Mouse (Mus musculus) liver, embryonic 13.5 days (tissue): ENCODE data around the gene Cmtm8. TPM values are rescaled to one million over a fixed set of nuclear protein-coding genes. Genes with fewer than 3 reads are reported as not detected.

Source experiments
- ATAC-seq: fragments of 200-750 bp; cut with Nextera tagmentation; 2 replicates; pipeline ENCODE4 v1.8.0; 2017; ENCODE audit warnings: low read depth, mild to moderate bottlenecking, moderate number of reproducible peaks, moderate library complexity
- DNase-seq: peaks from one replicate; pipeline ENCODE4 v3.0.0; 2022
- H3K27ac ChIP-seq: fragments of 300-500 bp; sonication (generic); 2 replicates; pipeline ENCODE4 v1.5.1; 2015; ENCODE audit warnings: moderate library complexity, mild to moderate bottlenecking, inconsistent platforms
- H3K27me3 ChIP-seq: fragments of 300-500 bp; sonication (generic); 2 replicates; pipeline ENCODE4 v1.6.1; 2015; ENCODE audit warnings: mild to moderate bottlenecking, inconsistent platforms
- H3K36me3 ChIP-seq: fragments of 300-500 bp; sonication (generic); 2 replicates; pipeline ENCODE4 v1.6.1; 2015; ENCODE audit warnings: mild to moderate bottlenecking, inconsistent platforms
- H3K4me1 ChIP-seq: fragments of 300-500 bp; sonication (generic); replicated peaks from 2 replicates; pipeline ENCODE4 v1.6.1; 2015; ENCODE audit warnings: inconsistent platforms
- H3K4me2 ChIP-seq: fragments of 300-500 bp; sonication (generic); 2 replicates; pipeline ENCODE4 v1.6.1; 2015; ENCODE audit warnings: inconsistent platforms, mild to moderate bottlenecking, moderate library complexity
- H3K4me3 ChIP-seq: fragments of 300-500 bp; sonication (generic); replicated peaks from 2 replicates; pipeline ENCODE4 v1.5.1; 2015; ENCODE audit warnings: mild to moderate bottlenecking, inconsistent platforms
- H3K9ac ChIP-seq: fragments of 300-500 bp; sonication (generic); 2 replicates; pipeline ENCODE4 v1.6.1; 2015; ENCODE audit warnings: mild to moderate bottlenecking, inconsistent platforms
- H3K9me3 ChIP-seq: fragments of 300-500 bp; sonication (generic); replicated peaks from 2 replicates; pipeline ENCODE4 v1.6.1; 2016; ENCODE audit warnings: inconsistent platforms
- WGBS: fragments of 180-500 bp; shearing (Covaris S2); methylation state at CpG from one replicate; pipeline ENCODE4 v1.1.7; 2015; ENCODE audit not compliant: insufficient replicate concordance; 5-methylcytosine and 5-hydroxymethylcytosine counted together
- polyA plus RNA-seq: library from polyadenylated mRNA; unstranded; fragments of >200 nt; fragmentation: Nextera tagmentation; extraction: Ambion mirVana; gene quantifications from 2 replicates; pipeline ENCODE4 v1.2.1, GENCODE M21; 2015

Cmtm8 gene
- polyA plus RNA-seq, 1 experiment from 2014 or later: 23.2 TPM

GRCm38 (mm10) chr9:114801301-114801700, 42.7 kb downstream of the Cmtm8 start:
- H3K27me3 ChIP-seq: no peaks in the 10 kb centered on the region; the same call in 1 of the 2 replicates
- no peak overlapping the region for H3K4me3 ChIP-seq
- 75% methylated on average over 15 of the region's 15 CpGs for WGBS
- 0 out of 2 replicates have a peak, but pooled peaks cover 5% of the 10 kb centered on the region for H3K4me1 ChIP-seq
- H3K9me3 ChIP-seq: no peaks in the 10 kb centered on the region
- H3K9ac ChIP-seq: no peak overlapping the region
- ATAC-seq: no peak
- DNase-seq: no peak
- H3K27ac ChIP-seq: no peak overlapping the region
- no peak overlapping the region for H3K4me2 ChIP-seq
- H3K36me3 ChIP-seq: no peaks in the 10 kb centered on the region

DNA sequence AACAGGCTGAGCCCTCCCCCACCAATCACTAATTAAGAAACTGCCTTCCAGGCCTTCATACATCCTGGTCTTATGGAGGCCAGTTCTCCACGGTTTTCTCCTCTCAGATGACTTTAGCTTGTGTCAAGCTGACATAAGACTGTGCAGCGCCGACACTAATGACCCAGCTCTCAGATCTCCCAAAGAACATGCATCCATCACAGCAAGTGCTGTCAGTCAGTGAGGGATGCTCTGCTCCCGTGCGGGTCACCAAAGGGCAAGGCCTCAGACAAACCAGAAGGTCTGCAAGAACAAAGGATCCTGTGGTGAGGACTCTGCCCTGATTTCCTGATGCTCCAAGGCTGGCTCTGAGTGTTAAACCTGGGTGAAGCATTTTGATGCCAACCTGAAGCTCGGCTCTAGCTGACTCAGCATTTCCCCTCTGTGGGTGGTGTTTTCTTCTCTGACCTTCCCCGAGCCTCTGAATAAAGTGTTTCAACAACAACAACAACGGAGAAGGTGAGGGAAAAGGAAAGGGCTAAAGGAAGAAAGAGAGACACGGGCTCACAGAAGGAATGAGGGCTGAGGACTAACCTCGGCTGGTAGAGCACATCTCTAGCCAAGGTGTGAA, 44.4 kb downstream of the Cmtm8 start:
- Histone ChIP-seq H3K27me3 (no peaks in the 10 kb centered on the region; the same call in 1 of the 2 replicates), H3K36me3 (no peaks in the 10 kb centered on the region), H3K9ac (no peak overlapping the region), H3K4me3 (no peak overlapping the region), H3K9me3 (no peaks in the 10 kb centered on the region), H3K4me1 (no peaks in the 10 kb centered on the region), H3K4me2 (no peak overlapping the region), H3K27ac (no peak overlapping the region)
- WGBS: 58% methylated on average over 10 of the region's 10 CpGs
- DNase-seq: no peak
- no peak for ATAC-seq

DNA sequence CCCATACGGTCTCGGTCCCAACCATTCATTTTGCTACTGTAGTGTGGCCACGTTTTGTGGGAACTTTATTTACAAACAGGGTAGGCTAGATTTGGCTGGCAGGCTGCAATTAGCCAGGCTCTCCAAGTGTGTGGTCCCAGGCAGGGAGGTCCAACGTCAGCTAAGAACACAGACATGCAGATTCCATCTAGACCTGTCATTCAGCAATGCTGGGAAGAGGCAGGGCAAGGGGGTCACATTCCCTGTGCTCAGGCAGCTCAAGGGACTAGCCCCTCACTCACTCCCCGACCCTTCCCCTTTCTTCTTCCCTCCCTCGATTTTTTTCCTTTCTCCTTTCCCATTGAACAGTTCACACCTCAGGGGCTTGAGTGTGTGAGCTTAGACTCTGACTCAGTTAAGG, 45.1 kb downstream of the Cmtm8 start:
- H3K36me3 ChIP-seq: no peaks in the 10 kb centered on the region
- DNase-seq: no peak
- H3K4me3 ChIP-seq: no peak overlapping the region
- H3K9me3 ChIP-seq: no peaks in the 10 kb centered on the region
- no peak for ATAC-seq
- 44% methylated on average over 6 of the region's 6 CpGs for WGBS
- H3K4me1 ChIP-seq: no peaks in the 10 kb centered on the region
- no peaks in the 10 kb centered on the region; the same call in 1 of the 2 replicates for H3K27me3 ChIP-seq
- no peak overlapping the region for H3K9ac ChIP-seq
- H3K4me2 ChIP-seq: no peak overlapping the region
- H3K27ac ChIP-seq: no peak overlapping the region

- H3K4me2 ChIP-seq: no peak overlapping the region
- 49% methylated on average over 11 of the region's 11 CpGs for WGBS
- H3K27ac ChIP-seq: no peak overlapping the region
- ATAC-seq (peak; percentile 67; the same call in 1 of the 2 replicates), DNase-seq (peak; percentile 53)
- H3K27me3 ChIP-seq: no peaks in the 10 kb centered on the region; the same call in 1 of the 2 replicates
- no peak overlapping the region for H3K4me3 ChIP-seq
- no peak overlapping the region for H3K9ac ChIP-seq
- H3K36me3 ChIP-seq: no peaks in the 10 kb centered on the region
- H3K9me3 ChIP-seq: no peaks in the 10 kb centered on the region
- H3K4me1 ChIP-seq: no peaks in the 10 kb centered on the region
These were observed 46.5 kb downstream of the Cmtm8 start for GRCm38 (mm10) chr9:114797329-114798004.

GRCm38 (mm10) chr9:114796473-114797050, 47.4 kb downstream of the Cmtm8 start:
- H3K4me1 ChIP-seq: no peaks in the 10 kb centered on the region
- no peak overlapping the region for H3K27ac ChIP-seq
- no peaks in the 10 kb centered on the region; the same call in 1 of the 2 replicates for H3K27me3 ChIP-seq
- DNase-seq: no peak
- 57% methylated on average over 11 of the region's 11 CpGs for WGBS
- no peak for ATAC-seq
- H3K9ac ChIP-seq: no peak overlapping the region
- no peak overlapping the region for H3K4me2 ChIP-seq
- no peak overlapping the region for H3K4me3 ChIP-seq
- H3K9me3 ChIP-seq: no peaks in the 10 kb centered on the region
- no peaks in the 10 kb centered on the region for H3K36me3 ChIP-seq

GRCm38 (mm10) chr9:114794491-114794890, 49.5 kb downstream of the Cmtm8 start:
- Histone ChIP-seq H3K9ac (0 out of 2 replicates have a peak overlapping the region, but pooled peaks have one; percentile 31), H3K4me1 (no peaks in the 10 kb centered on the region), H3K4me3 (no peak overlapping the region), H3K27me3 (no peaks in the 10 kb centered on the region), H3K4me2 (no peak overlapping the region), H3K36me3 (no peaks in the 10 kb centered on the region), H3K27ac (no peak overlapping the region), H3K9me3 (no peaks in the 10 kb centered on the region)
- ATAC-seq (no peak), DNase-seq (no peak)
- 61% methylated on average over 4 of the region's 4 CpGs for WGBS

DNA sequence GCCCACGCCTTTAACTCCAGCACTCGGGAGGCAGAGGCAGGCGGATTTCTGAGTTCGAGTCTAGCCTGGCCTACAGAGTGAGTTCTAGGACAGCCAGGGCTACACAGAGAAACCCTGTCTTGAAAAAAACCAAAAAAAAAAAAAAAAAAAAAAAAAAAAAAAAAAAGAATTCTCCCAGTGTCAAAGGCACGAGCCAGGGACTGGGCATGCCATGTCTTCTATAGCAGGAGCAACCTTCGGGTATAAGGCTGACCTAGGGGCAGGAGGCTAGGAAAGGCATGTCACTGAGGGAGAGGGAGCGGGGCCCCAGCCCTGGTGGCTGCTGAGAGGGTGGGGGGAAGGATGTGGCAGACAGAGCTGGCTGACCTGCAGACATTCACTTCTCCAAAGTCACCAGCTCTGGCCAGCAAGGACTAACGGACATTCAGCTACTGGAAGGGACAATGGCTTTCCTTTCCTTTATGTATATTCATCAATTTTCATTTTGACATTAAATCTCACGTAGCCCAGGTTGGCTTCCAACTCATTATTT, 50.1 kb downstream of the Cmtm8 start:
- Histone ChIP-seq H3K4me1 (peaks cover 3% of the 10 kb centered on the region), H3K27me3 (no peaks in the 10 kb centered on the region), H3K36me3 (no peaks in the 10 kb centered on the region), H3K4me3 (no peak overlapping the region), H3K9me3 (no peaks in the 10 kb centered on the region), H3K27ac (no peak overlapping the region), H3K9ac (no peak overlapping the region), H3K4me2 (no peak overlapping the region)
- WGBS: 50% methylated on average over 9 of the region's 9 CpGs
- DNase-seq (no peak), ATAC-seq (no peak)

- H3K27ac ChIP-seq: no peak overlapping the region
These were observed 54.0 kb downstream of the Cmtm8 start for GRCm38 (mm10) chr9:114789989-114790388.

DNA sequence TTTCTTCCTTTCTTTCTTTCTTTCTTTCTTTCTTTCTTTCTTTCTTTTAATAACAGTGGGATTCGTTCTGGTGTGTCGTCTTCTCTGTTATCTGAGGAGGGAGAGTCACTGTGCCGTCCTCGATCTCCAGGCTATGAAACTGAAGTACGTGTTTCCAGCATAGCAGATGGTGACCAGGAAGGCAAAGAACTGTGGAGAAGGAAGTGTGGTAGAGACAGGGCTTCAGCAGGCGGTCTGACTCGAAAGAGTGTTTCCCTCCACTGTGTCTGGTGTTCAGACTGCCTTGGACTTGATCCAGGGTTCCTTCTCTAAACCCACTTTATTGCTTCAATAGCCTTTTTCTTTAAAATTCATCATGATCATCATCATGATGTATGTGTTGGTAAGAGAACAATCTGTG, 54.4 kb downstream of the Cmtm8 start:
- H3K27ac ChIP-seq: no peak overlapping the region
- H3K4me1 ChIP-seq: peaks cover 19% of the 10 kb centered on the region
- no peaks in the 10 kb centered on the region for H3K9me3 ChIP-seq
- no peaks in the 10 kb centered on the region for H3K36me3 ChIP-seq
- H3K4me2 ChIP-seq: no peak overlapping the region
- H3K4me3 ChIP-seq: no peak overlapping the region
- H3K9ac ChIP-seq: no peak overlapping the region
- ATAC-seq (no peak), DNase-seq (no peak)
- WGBS: 28% methylated on average over 7 of the region's 7 CpGs
- no peaks in the 10 kb centered on the region for H3K27me3 ChIP-seq

More at GRCm38 (mm10) chr9:114789989-114790388, 54.0 kb downstream of the Cmtm8 start:
- ATAC-seq (no peak), DNase-seq (no peak)
- 63% methylated on average over 8 of the region's 8 CpGs for WGBS
- Histone ChIP-seq H3K27me3 (no peaks in the 10 kb centered on the region), H3K9ac (no peak overlapping the region), H3K4me3 (no peak overlapping the region), H3K36me3 (no peaks in the 10 kb centered on the region), H3K4me2 (no peak overlapping the region), H3K4me1 (peaks cover 19% of the 10 kb centered on the region), H3K9me3 (no peaks in the 10 kb centered on the region)

- Histone ChIP-seq H3K9me3 (no peaks in the 10 kb centered on the region), H3K36me3 (no peaks in the 10 kb centered on the region), H3K4me3 (no peak overlapping the region), H3K4me2 (no peak overlapping the region), H3K27me3 (no peaks in the 10 kb centered on the region), H3K9ac (no peak overlapping the region), H3K27ac (no peak overlapping the region), H3K4me1 (peaks cover 19% of the 10 kb centered on the region)
- WGBS: 45% methylated on average over 8 of the region's 8 CpGs
- DNase-seq (no peak), ATAC-seq (peak; percentile 54)
These were observed 55.3 kb downstream of the Cmtm8 start for GRCm38 (mm10) chr9:114788697-114789096.

DNA sequence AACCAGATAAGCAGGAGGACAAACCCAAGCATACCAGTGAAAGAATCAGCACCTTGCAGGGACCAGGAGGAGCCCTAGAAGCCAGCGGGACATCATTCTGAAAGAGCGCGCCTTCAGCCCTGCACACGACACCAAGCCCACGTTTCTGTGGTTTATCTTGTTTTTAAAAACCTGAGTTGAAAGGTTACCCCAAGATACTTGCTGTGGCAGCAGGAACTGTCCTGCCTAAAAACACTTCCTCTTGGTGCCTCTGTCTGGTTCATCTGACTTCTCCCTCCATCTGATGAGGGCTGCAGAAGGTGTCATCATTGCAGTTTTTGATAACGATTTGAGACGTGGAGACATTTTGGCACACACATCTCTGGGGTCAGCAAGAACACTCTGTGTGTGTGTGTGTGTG, 56.2 kb downstream of the Cmtm8 start:
- H3K27me3 ChIP-seq: no peaks in the 10 kb centered on the region
- no peak for DNase-seq
- H3K9ac ChIP-seq: no peak overlapping the region
- no peak overlapping the region for H3K4me2 ChIP-seq
- no peaks in the 10 kb centered on the region for H3K36me3 ChIP-seq
- peaks cover 19% of the 10 kb centered on the region for H3K4me1 ChIP-seq
- 31% methylated on average over 7 of the region's 7 CpGs for WGBS
- ATAC-seq: no peak
- H3K4me3 ChIP-seq: no peak overlapping the region
- 0 out of 2 replicates have a peak overlapping the region, but pooled peaks have one; percentile 29 for H3K27ac ChIP-seq
- no peaks in the 10 kb centered on the region for H3K9me3 ChIP-seq
